Mouse (Mus musculus): ENCODE measurements around the gene Rnf217. TPM values are rescaled to one million over a fixed set of nuclear protein-coding genes. Genes with fewer than 3 reads are reported as not detected.
A peak's percentile ranks its signal among the peaks of the same experiment; 100 is the strongest.

The Rnf217 gene
- total RNA-seq, 2 experiments from 2014 or later, result 7.7 to 9.1 TPM

GRCm38 (mm10) chr10:31555433-31555960 lies 53.5 kb downstream of the Rnf217 start:
- DNase-seq, result no peak

GRCm38 (mm10) chr10:31553302-31553701 lies 55.7 kb downstream of the Rnf217 start:
- no peak for DNase-seq

- DNase-seq, result no peak
Measured at GRCm38 (mm10) chr10:31551850-31552249, 57.1 kb downstream of the Rnf217 start.

- no peak for DNase-seq
Measured at GRCm38 (mm10) chr10:31551362-31551761, 57.6 kb downstream of the Rnf217 start.

- no peak for DNase-seq
Measured at GRCm38 (mm10) chr10:31547156-31547555, 61.8 kb downstream of the Rnf217 start.

- no peak for DNase-seq
Measured at GRCm38 (mm10) chr10:31544149-31544942, 64.6 kb downstream of the Rnf217 start.

GRCm38 (mm10) chr10:31540518-31540917 lies 68.5 kb downstream of the Rnf217 start:
- DNase-seq, result no peak

- no peak for DNase-seq
Measured at GRCm38 (mm10) chr10:31539351-31539750, 69.6 kb downstream of the Rnf217 start.

- no peak for DNase-seq
Measured at GRCm38 (mm10) chr10:31538721-31539120, 70.3 kb downstream of the Rnf217 start.

GRCm38 (mm10) chr10:31538243-31538642 lies 70.7 kb downstream of the Rnf217 start:
- no peak for DNase-seq

- DNase-seq, result no peak
Measured at GRCm38 (mm10) chr10:31537213-31537612, 71.8 kb downstream of the Rnf217 start.

- DNase-seq, result no peak
Measured at GRCm38 (mm10) chr10:31535046-31535445, 73.9 kb downstream of the Rnf217 start.

GRCm38 (mm10) chr10:31533270-31533826 lies 75.6 kb downstream of the Rnf217 start:
- DNase-seq, result no peak

GRCm38 (mm10) chr10:31532782-31533181 lies 76.2 kb downstream of the Rnf217 start:
- DNase-seq, result no peak

GRCm38 (mm10) chr10:31528297-31528984 lies 80.5 kb downstream of the Rnf217 start:
- DNase-seq, result no peak

GRCm38 (mm10) chr10:31525705-31526104 lies 83.3 kb downstream of the Rnf217 start:
- no peak for DNase-seq

- DNase-seq, result peak; percentile 50
Measured at GRCm38 (mm10) chr10:31519420-31519819, 89.6 kb downstream of the Rnf217 start.

- DNase-seq, result no peak
Measured at GRCm38 (mm10) chr10:31518210-31518609, 90.8 kb downstream of the Rnf217 start.

GRCm38 (mm10) chr10:31517192-31517591 lies 91.8 kb downstream of the Rnf217 start:
- no peak for DNase-seq

- no peak for DNase-seq
Measured at GRCm38 (mm10) chr10:31515897-31516296, 93.1 kb downstream of the Rnf217 start.

- peak; percentile 13 for DNase-seq
Measured at GRCm38 (mm10) chr10:31504134-31504551, 104.8 kb downstream of the Rnf217 start.

- DNase-seq, result no peak
Measured at GRCm38 (mm10) chr10:31503542-31504133, 105.3 kb downstream of the Rnf217 start.

GRCm38 (mm10) chr10:31501644-31502043 lies 107.3 kb downstream of the Rnf217 start:
- DNase-seq, result no peak

Measured in adrenal gland, postnatal 10 days (tissue).